Mouse (Mus musculus): ENCODE data around the gene Reep1. TPM values are rescaled to one million over a fixed set of nuclear protein-coding genes. Genes with fewer than 3 reads are reported as not detected.

Gene Reep1
- polyA plus RNA-seq, 1 experiment from 2014 or later, result 118 TPM

GRCm38 (mm10) chr6:71780431-71780830, 73.1 kb downstream of the Reep1 start:
- Histone ChIP-seq H3K4me1 (ENCODE audit: control insufficient read depth, insufficient read depth, low read length) (no peaks in the 10 kb centered on the region), H3K9me3 (ENCODE audit: control insufficient read depth, low read length) (no peaks in the 10 kb centered on the region), H3K27me3 (ENCODE audit: control insufficient read depth, insufficient read depth, low read length) (no peaks in the 10 kb centered on the region), H3K4me2 (ENCODE audit: low read depth) (no peak overlapping the region), H3K27ac (ENCODE audit: low read depth, low read length) (no peak overlapping the region), H3K36me3 (ENCODE audit: control insufficient read depth, insufficient read depth, low read length) (no peaks in the 10 kb centered on the region), H3K9ac (ENCODE audit: low read length) (no peak overlapping the region), H3K4me3 (ENCODE audit: low read depth, low read length) (no peak overlapping the region)
- ATAC-seq (ENCODE audit: insufficient read depth, low FRiP score, low TSS enrichment) (no peak), DNase-seq (ENCODE audit: low spot score) (no peak)
- WGBS, result 94% methylated on average over 7 of the region's 7 CpGs

- Histone ChIP-seq H3K4me3 (ENCODE audit: low read depth, low read length) (no peak overlapping the region), H3K9me3 (ENCODE audit: control insufficient read depth, low read length) (no peaks in the 10 kb centered on the region), H3K9ac (ENCODE audit: low read length) (no peak overlapping the region), H3K4me2 (ENCODE audit: low read depth) (no peak overlapping the region), H3K4me1 (ENCODE audit: control insufficient read depth, insufficient read depth, low read length) (no peaks in the 10 kb centered on the region), H3K36me3 (ENCODE audit: control insufficient read depth, insufficient read depth, low read length) (no peaks in the 10 kb centered on the region), H3K27ac (ENCODE audit: low read depth, low read length) (no peak overlapping the region), H3K27me3 (ENCODE audit: control insufficient read depth, insufficient read depth, low read length) (no peaks in the 10 kb centered on the region)
- DNase-seq (ENCODE audit: low spot score), result no peak
- ATAC-seq (ENCODE audit: insufficient read depth, low FRiP score, low TSS enrichment), result no peak
- WGBS, result 88% methylated on average over 5 of the region's 5 CpGs
These were observed 75.8 kb downstream of the Reep1 start for GRCm38 (mm10) chr6:71783165-71783564.

- Histone ChIP-seq H3K4me3 (ENCODE audit: low read depth, low read length) (no peak overlapping the region), H3K27ac (ENCODE audit: low read depth, low read length) (no peak overlapping the region), H3K4me1 (ENCODE audit: control insufficient read depth, insufficient read depth, low read length) (no peaks in the 10 kb centered on the region), H3K4me2 (ENCODE audit: low read depth) (no peak overlapping the region), H3K9me3 (ENCODE audit: control insufficient read depth, low read length) (no peaks in the 10 kb centered on the region), H3K36me3 (ENCODE audit: control insufficient read depth, insufficient read depth, low read length) (no peaks in the 10 kb centered on the region), H3K27me3 (ENCODE audit: control insufficient read depth, insufficient read depth, low read length) (no peaks in the 10 kb centered on the region), H3K9ac (ENCODE audit: low read length) (no peak overlapping the region)
- DNase-seq (ENCODE audit: low spot score) (no peak), ATAC-seq (ENCODE audit: insufficient read depth, low FRiP score, low TSS enrichment) (no peak)
- 75% methylated on average over 9 of the region's 9 CpGs for WGBS
These were observed 81.0 kb downstream of the Reep1 start for GRCm38 (mm10) chr6:71788348-71788747.

DNA sequence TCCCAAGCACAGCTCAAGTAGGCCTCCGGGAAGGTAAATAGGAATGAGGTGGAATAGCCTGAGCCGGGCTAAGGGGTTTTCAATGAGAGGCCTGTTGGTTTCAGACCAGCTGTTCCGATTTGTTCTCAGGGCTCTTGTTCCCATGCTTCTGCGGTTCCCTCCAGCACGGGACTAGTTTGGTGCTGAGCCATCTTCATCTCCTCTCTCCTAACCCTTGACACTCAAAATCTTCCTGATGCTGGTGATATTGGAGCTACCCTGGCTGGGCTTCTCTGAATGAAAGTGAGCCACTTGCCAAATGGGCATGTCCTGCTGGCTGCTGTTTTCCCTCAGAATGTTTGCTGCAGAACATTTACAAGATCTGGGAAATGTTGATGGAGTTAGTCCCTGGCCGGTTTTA, 84.4 kb downstream of the Reep1 start:
- H3K4me1 ChIP-seq (ENCODE audit: control insufficient read depth, insufficient read depth, low read length), result no peaks in the 10 kb centered on the region
- H3K9me3 ChIP-seq (ENCODE audit: control insufficient read depth, low read length), result no peaks in the 10 kb centered on the region
- WGBS, result 85% methylated on average over 6 of the region's 6 CpGs
- no peaks in the 10 kb centered on the region for H3K36me3 ChIP-seq (ENCODE audit: control insufficient read depth, insufficient read depth, low read length)
- no peak overlapping the region for H3K4me2 ChIP-seq (ENCODE audit: low read depth)
- no peak overlapping the region for H3K9ac ChIP-seq (ENCODE audit: low read length)
- ATAC-seq (ENCODE audit: insufficient read depth, low FRiP score, low TSS enrichment) (no peak), DNase-seq (ENCODE audit: low spot score) (no peak)
- no peak overlapping the region for H3K4me3 ChIP-seq (ENCODE audit: low read depth, low read length)
- no peak overlapping the region for H3K27ac ChIP-seq (ENCODE audit: low read depth, low read length)
- H3K27me3 ChIP-seq (ENCODE audit: control insufficient read depth, insufficient read depth, low read length), result no peaks in the 10 kb centered on the region

DNA sequence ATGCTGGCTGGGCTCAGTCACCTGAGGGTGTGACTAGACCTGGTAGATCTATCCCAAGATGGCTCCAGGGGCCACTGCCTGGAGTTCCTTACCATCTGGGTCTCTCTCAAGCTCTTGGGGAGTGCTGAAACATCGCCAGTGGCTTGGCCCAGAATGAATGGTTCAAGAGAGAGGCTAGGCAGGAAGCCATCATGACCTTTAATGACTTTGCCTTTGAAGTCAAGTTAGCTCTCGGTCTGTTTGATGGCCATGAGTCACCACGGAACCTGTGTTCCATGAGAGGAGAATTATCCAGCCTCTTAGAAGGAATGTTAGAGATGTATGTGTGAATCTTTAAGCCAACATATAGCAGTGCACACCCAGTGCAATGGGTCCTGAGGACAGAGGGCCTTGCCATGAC, 92.0 kb downstream of the Reep1 start:
- Histone ChIP-seq H3K27me3 (ENCODE audit: control insufficient read depth, insufficient read depth, low read length) (no peaks in the 10 kb centered on the region), H3K27ac (ENCODE audit: low read depth, low read length) (no peak overlapping the region), H3K36me3 (ENCODE audit: control insufficient read depth, insufficient read depth, low read length) (no peaks in the 10 kb centered on the region), H3K4me2 (ENCODE audit: low read depth) (no peak overlapping the region), H3K4me1 (ENCODE audit: control insufficient read depth, insufficient read depth, low read length) (no peaks in the 10 kb centered on the region), H3K4me3 (ENCODE audit: low read depth, low read length) (no peak overlapping the region), H3K9ac (ENCODE audit: low read length) (no peak overlapping the region), H3K9me3 (ENCODE audit: control insufficient read depth, low read length) (no peaks in the 10 kb centered on the region)
- 76% methylated on average over 3 of the region's 3 CpGs for WGBS
- ATAC-seq (ENCODE audit: insufficient read depth, low FRiP score, low TSS enrichment) (no peak), DNase-seq (ENCODE audit: low spot score) (no peak)

- Histone ChIP-seq H3K4me3 (ENCODE audit: low read depth, low read length) (no peak overlapping the region), H3K36me3 (ENCODE audit: control insufficient read depth, insufficient read depth, low read length) (no peaks in the 10 kb centered on the region), H3K27me3 (ENCODE audit: control insufficient read depth, insufficient read depth, low read length) (no peaks in the 10 kb centered on the region), H3K4me1 (ENCODE audit: control insufficient read depth, insufficient read depth, low read length) (no peaks in the 10 kb centered on the region), H3K9me3 (ENCODE audit: control insufficient read depth, low read length) (no peaks in the 10 kb centered on the region), H3K4me2 (ENCODE audit: low read depth) (no peak overlapping the region), H3K27ac (ENCODE audit: low read depth, low read length) (no peak overlapping the region), H3K9ac (ENCODE audit: low read length) (no peak overlapping the region)
- WGBS, result 61% methylated on average over 7 of the region's 7 CpGs
- ATAC-seq (ENCODE audit: insufficient read depth, low FRiP score, low TSS enrichment) (no peak), DNase-seq (ENCODE audit: low spot score) (no peak)
These were observed 93.8 kb downstream of the Reep1 start for GRCm38 (mm10) chr6:71801011-71801713.

DNA sequence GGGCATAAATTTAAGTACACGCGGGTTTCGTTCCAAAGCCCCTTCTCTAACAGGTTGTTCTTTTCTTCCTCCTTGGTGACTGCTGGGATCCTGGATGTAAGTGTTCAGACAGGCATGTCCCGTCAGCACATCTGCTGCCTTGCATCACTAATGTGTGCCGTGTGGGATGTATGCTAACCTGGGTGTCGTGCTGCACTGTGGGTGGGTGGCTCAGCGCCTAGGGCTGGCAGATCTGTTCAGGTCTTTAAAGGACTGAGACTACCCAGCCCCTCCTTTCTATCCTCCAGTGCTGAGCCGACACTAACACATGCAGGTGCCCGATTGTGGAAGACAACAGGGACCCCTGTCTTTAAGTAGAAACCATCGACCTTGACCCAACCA, 94.3 kb downstream of the Reep1 start:
- H3K9ac ChIP-seq (ENCODE audit: low read length), result no peak overlapping the region
- 77% methylated on average over 10 of the region's 10 CpGs for WGBS
- no peak for ATAC-seq (ENCODE audit: insufficient read depth, low FRiP score, low TSS enrichment)
- H3K4me2 ChIP-seq (ENCODE audit: low read depth), result no peak overlapping the region
- DNase-seq (ENCODE audit: low spot score), result no peak
- no peak overlapping the region for H3K4me3 ChIP-seq (ENCODE audit: low read depth, low read length)
- no peak overlapping the region for H3K27ac ChIP-seq (ENCODE audit: low read depth, low read length)
- H3K27me3 ChIP-seq (ENCODE audit: control insufficient read depth, insufficient read depth, low read length), result no peaks in the 10 kb centered on the region
- H3K36me3 ChIP-seq (ENCODE audit: control insufficient read depth, insufficient read depth, low read length), result no peaks in the 10 kb centered on the region
- no peaks in the 10 kb centered on the region for H3K4me1 ChIP-seq (ENCODE audit: control insufficient read depth, insufficient read depth, low read length)
- no peaks in the 10 kb centered on the region for H3K9me3 ChIP-seq (ENCODE audit: control insufficient read depth, low read length)

DNA sequence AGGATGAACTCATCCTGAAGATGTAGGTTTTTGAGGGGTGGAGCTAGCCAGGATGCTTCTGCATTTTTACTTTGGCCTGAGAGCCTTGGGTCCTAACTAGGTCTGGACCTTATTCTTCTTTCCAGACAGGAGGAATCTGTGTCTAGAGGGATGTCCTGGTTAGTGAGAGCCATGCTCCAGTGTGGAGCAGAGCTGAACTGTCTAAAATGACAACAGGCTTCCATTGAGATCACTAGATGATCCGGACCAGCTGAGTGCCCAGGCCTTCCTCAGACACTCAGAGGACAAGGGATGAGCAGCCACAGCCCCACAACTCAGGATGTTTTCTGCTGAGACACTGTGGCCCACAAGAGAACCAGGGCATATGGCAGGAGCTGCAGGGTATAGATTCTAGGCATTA, 96.2 kb downstream of the Reep1 start:
- Histone ChIP-seq H3K27me3 (ENCODE audit: control insufficient read depth, insufficient read depth, low read length) (no peaks in the 10 kb centered on the region), H3K4me3 (ENCODE audit: low read depth, low read length) (no peak overlapping the region), H3K27ac (ENCODE audit: low read depth, low read length) (no peak overlapping the region), H3K9me3 (ENCODE audit: control insufficient read depth, low read length) (no peaks in the 10 kb centered on the region), H3K9ac (ENCODE audit: low read length) (no peak overlapping the region), H3K4me2 (ENCODE audit: low read depth) (no peak overlapping the region), H3K36me3 (ENCODE audit: control insufficient read depth, insufficient read depth, low read length) (no peaks in the 10 kb centered on the region), H3K4me1 (ENCODE audit: control insufficient read depth, insufficient read depth, low read length) (no peaks in the 10 kb centered on the region)
- DNase-seq (ENCODE audit: low spot score), result no peak
- WGBS, result 96% methylated on average over 1 of the region's 1 CpGs
- ATAC-seq (ENCODE audit: insufficient read depth, low FRiP score, low TSS enrichment), result peak; percentile 43; the same call in 1 of the 2 replicates

DNA sequence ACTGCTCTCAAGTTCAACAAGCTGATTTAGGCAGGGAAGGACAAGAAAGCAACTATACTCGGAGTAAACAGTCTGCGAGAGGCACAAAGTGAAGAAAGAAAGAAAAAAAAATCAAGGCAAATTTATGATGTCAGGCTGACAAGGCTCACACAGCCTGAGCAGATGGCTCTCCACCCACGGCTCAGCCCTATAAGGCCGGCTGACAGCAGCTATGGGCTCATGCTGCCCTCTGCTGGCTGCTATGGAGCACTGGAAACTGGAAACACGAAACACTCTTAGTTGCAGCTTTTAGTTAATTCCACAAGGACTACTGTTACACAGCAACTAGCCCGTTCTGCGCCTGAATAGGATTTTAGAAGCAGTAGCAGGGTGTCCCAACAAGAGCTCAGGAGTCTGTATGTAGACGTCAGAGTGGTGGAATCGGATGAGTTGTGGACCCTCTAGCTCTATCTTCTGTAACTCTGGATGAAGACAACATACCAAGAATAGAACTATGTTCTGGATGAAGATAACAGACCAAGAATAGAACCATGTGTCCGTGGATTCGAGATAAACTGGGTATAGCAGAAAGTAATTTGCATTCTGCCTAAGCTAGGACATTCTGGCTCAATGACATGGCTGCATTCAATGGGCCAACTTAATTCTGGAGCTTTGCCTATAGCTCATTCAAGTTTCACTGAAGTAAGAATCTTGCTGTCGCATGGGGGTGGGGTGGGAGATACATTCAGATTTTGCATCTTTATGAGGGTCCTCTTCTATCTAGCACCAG, 96.9 kb downstream of the Reep1 start:
- Histone ChIP-seq H3K9me3 (ENCODE audit: control insufficient read depth, low read length) (no peaks in the 10 kb centered on the region), H3K9ac (ENCODE audit: low read length) (no peak overlapping the region), H3K4me1 (ENCODE audit: control insufficient read depth, insufficient read depth, low read length) (no peaks in the 10 kb centered on the region), H3K4me2 (ENCODE audit: low read depth) (no peak overlapping the region), H3K4me3 (ENCODE audit: low read depth, low read length) (no peak overlapping the region), H3K27me3 (ENCODE audit: control insufficient read depth, insufficient read depth, low read length) (no peaks in the 10 kb centered on the region), H3K36me3 (ENCODE audit: control insufficient read depth, insufficient read depth, low read length) (no peaks in the 10 kb centered on the region), H3K27ac (ENCODE audit: low read depth, low read length) (no peak overlapping the region)
- peak; percentile 90 for ATAC-seq (ENCODE audit: insufficient read depth, low FRiP score, low TSS enrichment)
- WGBS, result 27% methylated on average over 12 of the region's 12 CpGs
- DNase-seq (ENCODE audit: low spot score), result peak; percentile 81

All from neural tube, embryonic 11.5 days (tissue).